Mouse (Mus musculus) inflammation-experienced regulatory T-cells, adult 6 months (primary cell): ENCODE data around the gene Olfr725. TPM values are rescaled to one million over a fixed set of nuclear protein-coding genes. Genes with fewer than 3 reads are reported as not detected.

ENCODE experiments used
- ATAC-seq: one replicate; pipeline ENCODE4 v1.8.0; 2017
- polyA plus RNA-seq, 3 experiments: library from polyadenylated mRNA; unstranded; fragments of 100-300 nt; shearing (Covaris generic); gene quantifications; one replicate each; pipeline ENCODE4 v1.2.1; 2017

Olfr725 gene
- not detected for polyA plus RNA-seq

GRCm38 (mm10) chr14:50040275-50040674 lies at the start of gene Olfr725:
Gene Olfr725 (minus strand): TSS chr14:50040375.
- no peak for ATAC-seq

- ATAC-seq: no peak
Measured at GRCm38 (mm10) chr14:50062733-50063104, 22.5 kb upstream of the Olfr725 start.

GRCm38 (mm10) chr14:50061955-50062732 lies 22.0 kb upstream of the Olfr725 start:
- no peak for ATAC-seq

GRCm38 (mm10) chr14:50061590-50061954 lies 21.4 kb upstream of the Olfr725 start:
- no peak for ATAC-seq

- ATAC-seq: no peak
Measured at GRCm38 (mm10) chr14:50061179-50061578, 21.0 kb upstream of the Olfr725 start.

GRCm38 (mm10) chr14:50032041-50032440 lies 8.1 kb downstream of the Olfr725 start:
- ATAC-seq: no peak

- no peak for ATAC-seq
Measured at GRCm38 (mm10) chr14:50031356-50031755, 8.8 kb downstream of the Olfr725 start.

GRCm38 (mm10) chr14:50026371-50026770 lies 13.8 kb downstream of the Olfr725 start:
- no peak for ATAC-seq

Other genes with a start within 250 kb of the Olfr725 start
- not detected for gene Olfr722, start 138.4 kb downstream of the Olfr725 start, polyA plus RNA-seq
- not detected for gene Olfr723, start 108.6 kb downstream of the Olfr725 start, polyA plus RNA-seq
- gene Olfr724, start 77.1 kb downstream of the Olfr725 start, polyA plus RNA-seq: not detected
- gene Olfr726, start 50.6 kb upstream of the Olfr725 start, polyA plus RNA-seq: not detected
- gene Olfr727, start 82.8 kb upstream of the Olfr725 start, polyA plus RNA-seq: under 1 TPM in 1 of 3 experiments, not detected in 2; 0.28 TPM
- not detected for gene Olfr728, start 102.3 kb upstream of the Olfr725 start, polyA plus RNA-seq
- gene Olfr729, start 112.5 kb upstream of the Olfr725 start, polyA plus RNA-seq: not detected
- gene Olfr730, start 147.8 kb upstream of the Olfr725 start, polyA plus RNA-seq: not detected
- gene Olfr731, start 201.5 kb upstream of the Olfr725 start, polyA plus RNA-seq: not detected
- gene Olfr732, start 243.8 kb upstream of the Olfr725 start, polyA plus RNA-seq: not detected